Mouse (Mus musculus) CH12.LX (cell line): Measurements from ENCODE around the gene Gtf2ird2. TPM values are rescaled to one million over a fixed set of nuclear protein-coding genes. Genes with fewer than 3 reads are reported as not detected.

ENCODE experiments used
- DNase-seq: peaks from one replicate; pipeline ENCODE4 v3.0.0-alpha.2; 2013; ENCODE audit errors: extremely low read depth
- H3K27ac ChIP-seq: 2 replicates; pipeline ENCODE4 v1.5.1; 2012; ENCODE audit warnings: low read depth, mild to moderate bottlenecking, control low read depth, moderate library complexity; ENCODE audit not compliant: insufficient read depth
- H3K27me3 ChIP-seq: replicated peaks from 2 replicates; pipeline ENCODE3; 2012; ENCODE audit warnings: inconsistent platforms
- H3K36me3 ChIP-seq, 2 experiments: replicated peaks in 1 of 2; 2 replicates each; pipeline versions ENCODE3 to v1.6.1; 2012; ENCODE audit warnings: inconsistent platforms in 1 of 2, low read length in 1 of 2, mild to moderate bottlenecking in 1 of 2, mixed read lengths in 1 of 2, moderate library complexity in 1 of 2; ENCODE audit not compliant: control insufficient read depth in 1 of 2, insufficient read depth in 1 of 2
- H3K4me1 ChIP-seq, 2 experiments: 2 replicates each; pipeline ENCODE4 v1.6.1; 2012; ENCODE audit warnings: inconsistent platforms in 1 of 2, moderate library complexity in 1 of 2; ENCODE audit not compliant: insufficient read depth in 2 of 2, control insufficient read depth in 1 of 2
- H3K4me2 ChIP-seq: 2 replicates; pipeline ENCODE4 v1.6.1; 2012; ENCODE audit warnings: low read depth, mild to moderate bottlenecking, control low read depth; ENCODE audit not compliant: poor library complexity, insufficient read depth, severe bottlenecking
- H3K4me3 ChIP-seq, 3 experiments: fragments of 150-350 bp in 1 of 3; sonication (generic) in 1 of 3; replicated peaks in 1 of 3; 2 replicates each; pipeline versions ENCODE3 to v1.5.1; 2011 to 2012; ENCODE audit warnings: low read depth in 2 of 3, low read length in 2 of 3, mild to moderate bottlenecking in 2 of 3, moderate library complexity in 2 of 3, control low read depth in 1 of 3, improper control_type of control experiment in 1 of 3, inconsistent platforms in 1 of 3, mixed read lengths in 1 of 3; ENCODE audit not compliant: poor library complexity in 1 of 3
- H3K79me2 ChIP-seq: replicated peaks from 2 replicates; pipeline ENCODE4 v1.6.1; 2012; ENCODE audit warnings: mild to moderate bottlenecking, moderate library complexity; ENCODE audit not compliant: control insufficient read depth, poor library complexity, insufficient read depth, severe bottlenecking; ENCODE audit errors: extremely low read depth
- H3K9ac ChIP-seq: 2 replicates; pipeline ENCODE4 v1.6.1; 2012; ENCODE audit warnings: low read depth, mild to moderate bottlenecking, control low read depth, moderate library complexity; ENCODE audit not compliant: insufficient read depth
- H3K9me3 ChIP-seq: replicated peaks from 2 replicates; pipeline ENCODE3; 2012; ENCODE audit warnings: low read length, inconsistent platforms, mixed read lengths
- BHLHE40 ChIP-seq: IDR thresholded peaks from 2 replicates; pipeline ENCODE4 v1.6.1; 2011; ENCODE audit warnings: mild to moderate bottlenecking, low read depth, low read length, improper control_type of control experiment
- E2F4 ChIP-seq: IDR thresholded peaks from 2 replicates; pipeline ENCODE4 v1.6.1; 2011; ENCODE audit warnings: low read depth, low read length, improper control_type of control experiment; ENCODE audit not compliant: insufficient replicate concordance
- ELF1 ChIP-seq: IDR thresholded peaks from 2 replicates; pipeline ENCODE4 v1.6.1; 2014; ENCODE audit warnings: low read depth, mild to moderate bottlenecking, inconsistent platforms, low read length, improper control_type of control experiment
- ETS1 ChIP-seq: conservative IDR thresholded peaks from 2 replicates; pipeline ENCODE4 v1.6.1; 2012; ENCODE audit warnings: low read depth, mild to moderate bottlenecking, inconsistent platforms, low read length, improper control_type of control experiment, moderate library complexity
- GABPA ChIP-seq: IDR thresholded peaks from 2 replicates; pipeline ENCODE4 v1.6.1; 2012; ENCODE audit warnings: low read depth, low read length, improper control_type of control experiment, inconsistent platforms; ENCODE audit not compliant: insufficient replicate concordance
- IRF4 ChIP-seq: IDR thresholded peaks from 2 replicates; pipeline ENCODE4 v1.6.1; 2014; ENCODE audit warnings: low read depth, mild to moderate bottlenecking, inconsistent platforms, low read length, improper control_type of control experiment
- JUN ChIP-seq: IDR thresholded peaks from 2 replicates; pipeline ENCODE4 v1.6.1; 2011; ENCODE audit warnings: low read depth, mild to moderate bottlenecking, low read length, improper control_type of control experiment, moderate library complexity; ENCODE audit not compliant: insufficient read depth
- KAT2A ChIP-seq: IDR thresholded peaks from 2 replicates; pipeline ENCODE4 v1.6.1; 2012; ENCODE audit warnings: low read length, improper control_type of control experiment, inconsistent platforms; ENCODE audit not compliant: insufficient replicate concordance
- MAFK ChIP-seq: IDR thresholded peaks from 2 replicates; pipeline ENCODE4 v1.6.1; 2011; ENCODE audit warnings: low read length, improper control_type of control experiment; ENCODE audit not compliant: insufficient replicate concordance
- MAX ChIP-seq: IDR thresholded peaks from 2 replicates; pipeline ENCODE4 v1.6.1; 2011; ENCODE audit warnings: low read length, improper control_type of control experiment
- MXI1 ChIP-seq: IDR thresholded peaks from 2 replicates; pipeline ENCODE4 v1.6.1; 2011; ENCODE audit warnings: mild to moderate bottlenecking, low read depth, low read length, improper control_type of control experiment
- MYC ChIP-seq: IDR thresholded peaks from 2 replicates; pipeline ENCODE4 v1.6.1; 2011; ENCODE audit warnings: low read depth, mild to moderate bottlenecking, improper control_type of control experiment, low read length
- NELFE ChIP-seq: IDR thresholded peaks from 2 replicates; pipeline ENCODE4 v1.6.1; 2011; ENCODE audit warnings: low read depth, low read length, improper control_type of control experiment
- PAX5 ChIP-seq: IDR thresholded peaks from 2 replicates; pipeline ENCODE4 v1.6.1; 2012; ENCODE audit warnings: low read length, inconsistent platforms, mixed read lengths
- POLR2AphosphoS2 ChIP-seq: IDR thresholded peaks from 2 replicates; pipeline ENCODE4 v1.6.1; 2011; ENCODE audit warnings: low read depth, low read length, improper control_type of control experiment
- RAD21 ChIP-seq: IDR thresholded peaks from 2 replicates; pipeline ENCODE4 v1.6.1; 2011; ENCODE audit warnings: low read depth, mild to moderate bottlenecking, low read length, improper control_type of control experiment, moderate library complexity
- RCOR1 ChIP-seq: conservative IDR thresholded peaks from 2 replicates; pipeline ENCODE4 v1.6.1; 2012; ENCODE audit warnings: low read depth, mild to moderate bottlenecking, inconsistent platforms, low read length, improper control_type of control experiment
- TCF12 ChIP-seq: IDR thresholded peaks from 2 replicates; pipeline ENCODE4 v1.6.1; 2014; ENCODE audit warnings: low read depth, mild to moderate bottlenecking, inconsistent platforms, low read length, improper control_type of control experiment
- USF1 ChIP-seq: IDR thresholded peaks from 2 replicates; pipeline ENCODE4 v1.6.1; 2014; ENCODE audit warnings: low read depth, mild to moderate bottlenecking, inconsistent platforms, low read length, improper control_type of control experiment
- ZC3H11A ChIP-seq: IDR thresholded peaks from 2 replicates; pipeline ENCODE4 v1.6.1; 2012; ENCODE audit warnings: low read depth, mild to moderate bottlenecking, inconsistent platforms, low read length, improper control_type of control experiment
- ZKSCAN1 ChIP-seq: IDR thresholded peaks from 2 replicates; pipeline ENCODE4 v1.6.1; 2012; ENCODE audit warnings: low read depth, inconsistent platforms, low read length, improper control_type of control experiment, borderline replicate concordance
- dilution Hi-C: fragments of 300-500 bp; cut with MboI; formaldehyde crosslinking; loops from 2 replicates; pipeline ENCODE4 v1.14.3; 2020; ENCODE audit warnings: low sequenced_read_pairs; ENCODE audit not compliant: extremely low pct_unique_long_range_greater_than_20kb, extremely low pct_ligation_motif_present
- in situ Hi-C: fragments of 300-500 bp; cut with MboI; formaldehyde crosslinking; loops from 3 replicates; pipeline ENCODE4 v1.14.3; 2019; ENCODE audit warnings: low sequenced_read_pairs, low pct_ligation_motif_present, low pct_unique_long_range_greater_than_20kb, mixed read lengths
- polyA plus RNA-seq: library from polyadenylated mRNA; unstranded; fragments of >175 nt; gene quantifications from 2 replicates; pipeline ENCODE4 v1.2.1, GENCODE M21; 2012; ENCODE audit warnings: low read depth; ENCODE audit not compliant: insufficient read length
- total RNA-seq, 2 experiments: library from RNA; depleted of rRNA; stranded (reverse); fragments of 300-350 nt in 1 of 2; fragments of >200 nt in 1 of 2; gene quantifications; 2 replicates each; pipeline ENCODE4 v1.2.3; 2012 to 2014

The Gtf2ird2 gene
- total and polyA plus RNA-seq, 3 experiments = 1.9 to 9.7 (median 4.7) TPM

- Histone ChIP-seq H3K27ac (no peak overlapping the region), H3K4me3 (no peak overlapping the region), H3K4me1 (peaks cover 8 to 64% of the 10 kb centered on the region in 2 experiments), H3K79me2 (no peaks in the 10 kb centered on the region), H3K9ac (no peak overlapping the region), H3K4me2 (no peak overlapping the region), H3K36me3 (peaks cover 4 to 24% of the 10 kb centered on the region in 2 experiments), H3K9me3 (peaks cover 18% of the 10 kb centered on the region), H3K27me3 (no peaks in the 10 kb centered on the region)
- in situ Hi-C loops (no loop called here), dilution Hi-C loops (no loop called here)
- no peak for TF ChIP-seq RCOR1
- no peak for TF ChIP-seq USF1
- no peak for TF ChIP-seq MYC
- no peak for TF ChIP-seq NELFE
- no peak for TF ChIP-seq TCF12
- no peak for TF ChIP-seq RAD21
- TF ChIP-seq ETS1 = no peak
- no peak for TF ChIP-seq MAX
- TF ChIP-seq GABPA = no peak
- no peak for TF ChIP-seq MAFK
- TF ChIP-seq MXI1 = no peak
- TF ChIP-seq ZC3H11A = no peak
- no peak for TF ChIP-seq ZKSCAN1
- TF ChIP-seq E2F4 = no peak
- no peak for TF ChIP-seq POLR2AphosphoS2
- TF ChIP-seq ELF1 = no peak
- no peak for TF ChIP-seq KAT2A
- TF ChIP-seq JUN = no peak
- TF ChIP-seq BHLHE40 = no peak
- TF ChIP-seq IRF4 = no peak
- DNase-seq = no peak
Observed at GRCm38 (mm10) chr5:134141236-134141635, 42.6 kb upstream of the Gtf2ird2 start.

- Histone ChIP-seq H3K9me3 (peaks cover 8% of the 10 kb centered on the region), H3K79me2 (no peaks in the 10 kb centered on the region), H3K4me3 (no peak overlapping the region), H3K4me1 (peaks cover 8 to 63% of the 10 kb centered on the region in 2 experiments), H3K27me3 (no peaks in the 10 kb centered on the region), H3K4me2 (no peak overlapping the region), H3K36me3 (peaks cover 7 to 24% of the 10 kb centered on the region in 2 experiments), H3K27ac (no peak overlapping the region), H3K9ac (no peak overlapping the region)
- DNase-seq = no peak
- dilution Hi-C loops = no loop called here
- in situ Hi-C loops = no loop called here
- TF ChIP-seq RCOR1 (no peak), ELF1 (no peak), IRF4 (no peak), PAX5 (no peak)
Observed at GRCm38 (mm10) chr5:134142381-134142780, 41.4 kb upstream of the Gtf2ird2 start.
